Mouse (Mus musculus): ENCODE measurements around the gene Psmd6. TPM values are rescaled to one million over a fixed set of nuclear protein-coding genes. Genes with fewer than 3 reads are reported as not detected.

Gene Psmd6
- 100 to 1,000 TPM; 144 to 151 TPM for total RNA-seq (2021)
- long read RNA-seq, experiment 1, transcript Psmd6-201 (8 exons, 1,387 nt), result major isoform, 129 of 140 reads
- long read RNA-seq, experiment 1, partial matches to known transcripts, result 8 of 140 reads
- long read RNA-seq, experiment 1, other reads (novel, unspliced or antisense), result 3 of 140 reads
- long read RNA-seq, experiment 2, transcript Psmd6-201 (8 exons, 1,387 nt), result major isoform, 172 of 180 reads
- long read RNA-seq, experiment 2, partial matches to known transcripts, result 6 of 180 reads
- long read RNA-seq, experiment 2, other reads (novel, unspliced or antisense), result 2 of 180 reads

DNA sequence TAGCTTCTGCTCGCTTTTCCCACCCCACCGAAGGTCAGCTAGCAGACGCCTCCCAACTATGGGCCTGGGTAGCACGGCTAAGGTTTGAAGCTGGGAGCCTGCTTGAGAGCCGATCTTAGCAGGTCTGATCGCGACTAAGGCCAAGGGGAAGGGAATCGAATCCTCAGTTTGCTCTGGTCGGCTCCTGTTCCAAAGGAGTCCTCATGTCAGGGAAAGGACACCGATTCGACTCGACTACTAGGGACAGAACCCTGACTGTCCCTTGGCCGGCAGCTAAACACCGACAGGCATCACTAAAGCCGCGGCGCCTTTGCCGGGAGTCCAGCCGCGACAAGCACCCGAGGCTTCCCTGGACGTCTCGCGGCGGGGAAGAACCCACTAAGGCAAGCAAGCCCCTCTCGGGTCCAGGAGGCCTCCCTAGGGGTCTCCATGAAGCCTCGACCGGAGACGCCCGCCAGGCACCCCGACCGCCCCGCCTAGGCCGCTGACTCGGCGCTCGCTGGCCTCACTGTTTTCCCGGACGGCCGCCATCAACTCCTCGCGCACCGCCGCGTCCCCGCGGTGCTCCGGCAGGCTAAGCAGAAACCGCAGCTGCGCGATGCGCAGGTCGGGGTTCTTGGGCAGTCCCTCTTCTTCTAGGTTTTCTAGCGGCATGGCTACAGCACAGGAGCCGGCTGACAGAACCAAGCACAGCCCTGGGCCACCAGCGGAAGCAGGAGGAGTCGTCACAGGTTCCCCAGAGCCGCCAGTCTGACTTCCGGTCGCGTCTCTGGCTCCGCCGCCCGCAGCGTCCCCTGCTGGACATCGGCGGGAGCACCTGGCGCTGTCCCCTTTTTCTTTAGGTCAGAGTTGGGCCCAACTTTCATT is at the start of gene Psmd6:
TSS of gene Psmd6 (minus strand) at position 755 of the 867 bp plus-strand sequence.
- no peak; the same call in 1 of the 2 replicates for TF ChIP-seq CTCF (IDR thresholded peaks at IDR 0.05)
- peak within 1 kb of the TSS; percentile 93 for H3K27ac ChIP-seq
- peak within 1 kb of the TSS; percentile 98 for H3K4me3 ChIP-seq
- intact Hi-C loops (cut with DNase I), result loop anchor here (5.0 kb wide), 1 partner anchor 158 kb away; the partner anchor contains the start of genes Atxn7 and Thoc7
- DNase-seq, result peak; percentile 92

DNA sequence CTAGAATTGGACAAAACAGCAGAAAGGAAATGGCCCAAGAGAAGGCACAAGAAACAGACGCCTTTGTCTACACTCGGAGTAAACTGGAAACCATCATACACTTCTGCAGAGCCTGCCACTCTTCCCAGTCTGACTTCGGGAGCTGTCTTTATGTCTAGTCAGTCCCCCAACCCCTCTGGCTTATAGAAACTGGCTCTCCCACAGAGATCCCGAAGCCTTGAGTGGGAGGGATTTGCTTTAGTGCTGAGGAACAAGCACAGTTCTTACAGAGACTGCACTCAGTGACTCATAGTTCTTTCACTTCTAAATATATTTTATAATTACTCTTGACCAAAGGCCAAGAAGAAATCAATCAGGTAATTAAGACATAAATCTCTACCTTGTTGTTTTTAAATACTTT is 10.1 kb downstream of the Psmd6 start:
- no peak for TF ChIP-seq CTCF (IDR thresholded peaks at IDR 0.05)
- intact Hi-C loops (cut with DNase I), result no loop called here
- Histone ChIP-seq H3K27ac (no peak overlapping the region), H3K4me3 (no peak overlapping the region)
- DNase-seq, result no peak

DNA sequence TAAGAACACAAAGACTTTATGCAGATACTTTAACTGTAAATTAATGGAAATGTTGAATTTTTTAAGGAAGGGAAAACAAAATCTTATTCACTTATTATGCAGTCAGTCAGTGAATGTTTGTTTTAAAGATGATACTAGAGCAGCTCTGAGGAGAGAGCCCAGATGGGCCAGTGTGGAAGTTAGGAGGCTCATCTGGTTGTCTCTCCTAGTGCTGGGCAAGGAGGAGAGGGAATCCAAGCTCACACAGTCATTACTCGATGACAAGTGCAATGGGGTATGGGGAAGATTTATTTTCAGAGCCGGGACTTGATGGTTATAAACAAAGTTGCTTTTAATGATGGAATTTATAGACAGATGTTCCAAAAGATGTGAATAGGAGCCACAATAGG is 15.9 kb downstream of the Psmd6 start:
- intact Hi-C loops (cut with DNase I), result no loop called here
- no peak overlapping the region for H3K27ac ChIP-seq
- no peak for TF ChIP-seq CTCF (IDR thresholded peaks at IDR 0.05)
- DNase-seq, result no peak
- H3K4me3 ChIP-seq, result no peak overlapping the region

DNA sequence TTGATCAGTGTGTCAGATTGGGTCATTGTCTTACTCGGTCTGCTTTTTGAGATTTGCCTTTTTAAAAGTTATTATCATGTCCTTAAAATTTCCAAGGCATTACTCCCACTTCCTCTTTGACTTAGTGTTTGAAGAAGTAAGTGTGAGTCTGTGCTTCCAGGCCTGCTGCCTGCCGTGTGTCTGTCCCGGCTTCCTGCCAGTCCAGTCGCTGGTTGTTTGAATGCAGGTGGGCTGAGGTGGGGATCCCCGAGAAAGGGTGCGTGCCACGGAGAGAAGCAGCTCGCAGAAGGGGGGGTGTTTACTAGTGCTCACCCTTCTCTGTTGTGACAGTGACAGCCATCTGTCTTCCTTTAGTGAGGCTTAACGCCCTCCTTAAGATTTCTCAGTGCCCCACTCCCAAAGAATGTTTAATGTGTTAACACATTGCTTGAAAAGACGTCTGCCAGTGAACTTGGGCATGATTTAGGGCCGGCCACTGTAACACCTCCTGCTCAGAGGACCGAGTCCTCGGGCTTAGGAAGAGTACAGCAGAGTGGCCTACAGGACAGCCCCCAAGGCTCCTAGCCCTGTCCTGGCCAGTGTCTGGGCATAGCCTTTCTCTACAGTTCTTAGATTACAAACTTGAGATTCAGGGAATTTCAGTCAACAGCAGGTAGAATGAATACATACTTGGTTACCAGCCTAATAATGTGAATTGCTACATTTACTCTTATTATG is 16.4 kb downstream of the Psmd6 start:
- intact Hi-C loops (cut with DNase I), result no loop called here

DNA sequence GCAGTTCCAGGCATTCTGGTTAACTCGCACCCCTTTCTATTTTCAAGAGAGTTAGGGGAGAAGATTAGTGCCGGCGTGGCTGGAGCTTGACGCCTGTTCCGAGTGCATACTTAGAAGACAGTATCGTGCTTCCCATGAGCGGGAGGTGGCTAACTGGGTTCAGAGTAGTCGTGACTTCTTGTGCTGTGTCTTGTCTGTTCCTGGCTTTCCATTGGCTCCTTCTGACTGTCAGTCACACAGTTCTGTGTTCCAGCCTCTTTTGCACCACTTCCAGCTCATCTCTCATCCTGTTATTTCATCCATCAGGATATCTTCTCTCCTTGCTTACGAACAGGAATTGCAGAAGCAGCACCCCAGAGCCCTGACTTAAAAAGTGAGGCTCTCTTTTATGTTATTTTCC is 19.5 kb downstream of the Psmd6 start:
- DNase-seq, result no peak
- intact Hi-C loops (cut with DNase I), result no loop called here
- no peak for TF ChIP-seq CTCF (IDR thresholded peaks at IDR 0.05)
- H3K4me3 ChIP-seq, result no peak overlapping the region
- no peak overlapping the region for H3K27ac ChIP-seq

More for the DNA sequence above, 16.4 kb downstream of the Psmd6 start:
- H3K27ac ChIP-seq, result no peak overlapping the region
- TF ChIP-seq CTCF (IDR thresholded peaks at IDR 0.05), result no peak
- no peak for DNase-seq
- no peak overlapping the region for H3K4me3 ChIP-seq

DNA sequence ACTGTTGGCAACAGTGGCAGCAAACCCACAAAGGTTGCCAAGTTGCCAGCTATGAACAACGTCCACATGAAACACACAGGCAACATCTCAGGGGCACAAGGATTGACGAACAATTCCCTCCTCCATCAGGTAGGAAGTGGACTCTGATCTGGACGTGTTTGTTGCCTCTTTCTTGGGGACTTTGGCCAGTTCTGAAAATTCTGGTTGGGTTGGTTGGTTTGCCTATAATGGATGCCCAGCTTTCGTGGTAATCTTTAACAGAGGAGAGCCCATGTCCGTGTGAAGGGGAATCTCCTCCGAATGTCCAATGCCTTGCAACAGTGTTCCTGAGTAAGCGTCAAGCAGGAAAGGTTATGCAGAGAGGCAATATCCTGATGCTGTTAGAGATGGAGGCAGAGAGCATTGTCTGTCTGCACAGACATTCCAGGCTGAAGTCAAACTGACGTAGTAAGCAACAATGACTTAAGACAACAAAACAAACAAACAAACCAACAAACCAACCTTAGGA is 20.0 kb downstream of the Psmd6 start:
- no peak for TF ChIP-seq CTCF (IDR thresholded peaks at IDR 0.05)
- no peak for DNase-seq
- intact Hi-C loops (cut with DNase I), result no loop called here
- no peak overlapping the region for H3K4me3 ChIP-seq
- H3K27ac ChIP-seq, result no peak overlapping the region

DNA sequence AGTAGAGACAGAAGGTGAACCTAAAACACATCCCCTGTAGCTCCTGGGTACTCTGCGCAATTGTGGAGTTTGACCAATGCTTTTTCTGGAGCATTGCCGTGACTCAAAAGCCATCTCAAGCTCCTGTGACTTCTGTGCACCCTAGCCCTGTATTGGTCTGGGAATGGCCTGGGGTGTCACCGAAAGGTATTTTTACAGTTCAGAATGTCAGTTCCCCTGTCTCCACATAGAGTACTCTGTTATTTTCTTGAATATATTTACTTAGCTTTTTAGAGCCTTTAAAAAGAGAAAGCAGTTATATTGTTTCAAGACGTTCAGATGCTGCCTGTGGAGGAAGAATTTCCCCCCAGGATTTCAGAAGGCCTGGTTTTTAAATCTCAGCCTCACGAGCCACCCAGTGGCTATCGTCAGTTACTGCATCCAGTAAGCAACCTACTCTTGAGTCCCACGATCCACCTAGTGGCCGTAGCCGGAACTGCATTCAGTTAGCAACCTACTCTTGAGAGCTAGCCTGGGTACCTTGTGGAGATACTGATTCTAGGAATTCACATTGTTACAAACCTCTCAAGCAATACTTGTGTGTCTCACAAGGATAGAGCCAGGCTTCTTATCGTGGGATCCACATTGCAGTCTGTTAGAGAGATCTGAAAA is 22.3 kb downstream of the Psmd6 start:
- Histone ChIP-seq H3K27ac (0 out of 2 replicates have a peak overlapping the region, but pooled peaks have one; percentile 6), H3K4me3 (no peak overlapping the region)
- TF ChIP-seq CTCF (IDR thresholded peaks at IDR 0.05), result no peak; the same call in 1 of the 2 replicates
- intact Hi-C loops (cut with DNase I), result loop anchor here (5.0 to 10.0 kb wide), 4 partner anchors 46 to 744 kb away; partner anchors contain the start of genes Atxn7 and Thoc7
- peak; percentile 91 for DNase-seq

DNA sequence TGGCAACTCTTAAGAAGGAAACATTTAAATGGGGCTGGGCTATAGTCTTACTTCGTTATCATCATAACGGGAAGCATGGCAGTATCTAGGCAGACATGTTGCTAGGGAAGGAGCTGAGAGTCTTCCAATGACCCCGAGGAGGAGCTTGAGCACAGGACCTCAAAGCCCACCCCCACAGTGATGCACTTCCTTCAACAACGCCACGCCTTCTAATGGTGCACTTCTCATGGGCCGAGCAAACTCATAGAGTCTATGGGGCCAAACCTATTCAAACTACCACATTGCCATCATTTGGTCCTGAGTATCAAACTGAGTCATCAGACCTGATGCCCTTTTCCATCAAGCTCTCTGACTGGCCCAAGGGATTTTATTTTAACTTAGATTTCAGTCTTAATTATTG is 30.2 kb downstream of the Psmd6 start:
- no peak for TF ChIP-seq CTCF (IDR thresholded peaks at IDR 0.05)
- DNase-seq, result no peak
- intact Hi-C loops (cut with DNase I), result loop anchor here (10.0 kb wide), 1 partner anchor 736 kb away; no protein-coding TSS in a partner anchor
- H3K27ac ChIP-seq, result no peak overlapping the region
- no peak overlapping the region for H3K4me3 ChIP-seq

DNA sequence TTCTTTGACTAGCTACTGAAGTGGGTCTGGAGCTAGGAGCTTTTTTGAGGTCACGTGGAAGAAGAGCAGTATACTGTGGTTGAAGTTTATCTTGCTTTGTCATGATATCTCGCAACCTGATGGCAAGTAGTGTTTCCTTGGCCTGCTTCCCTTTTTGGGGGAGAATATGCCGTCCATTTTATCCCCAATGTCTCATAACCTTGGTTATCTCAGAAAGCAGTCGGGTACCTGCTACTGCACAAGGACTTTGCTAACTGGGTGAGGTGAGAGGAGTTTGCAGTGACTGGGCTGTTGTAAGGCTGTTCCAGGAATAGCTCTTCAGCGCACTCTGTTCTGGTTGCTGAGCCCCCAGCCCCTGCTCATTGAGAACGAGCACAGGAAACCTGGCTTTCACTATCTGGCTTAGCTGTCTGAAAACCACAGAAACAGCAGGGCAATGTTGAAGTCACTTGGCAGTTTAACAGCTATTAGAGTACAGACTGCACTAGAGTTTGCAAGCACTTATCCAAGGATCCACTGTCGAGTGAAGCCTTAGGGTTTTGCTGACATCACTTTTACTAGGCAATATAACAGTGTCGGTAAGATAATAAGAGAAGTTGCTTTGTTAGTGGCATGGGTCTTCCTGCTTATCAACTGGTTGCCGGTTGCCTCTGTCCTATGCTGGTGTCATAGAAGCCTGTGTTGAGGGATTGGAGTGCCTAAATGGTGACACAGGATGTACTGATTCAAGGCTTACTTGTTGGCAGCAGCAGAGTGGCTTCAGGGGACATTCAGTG is 32.6 kb downstream of the Psmd6 start:
- no peak overlapping the region for H3K4me3 ChIP-seq
- H3K27ac ChIP-seq, result peak overlapping the region; percentile 28; the same call in 1 of the 2 replicates
- no peak for TF ChIP-seq CTCF (IDR thresholded peaks at IDR 0.05)
- no peak for DNase-seq
- intact Hi-C loops (cut with DNase I), result no loop called here

DNA sequence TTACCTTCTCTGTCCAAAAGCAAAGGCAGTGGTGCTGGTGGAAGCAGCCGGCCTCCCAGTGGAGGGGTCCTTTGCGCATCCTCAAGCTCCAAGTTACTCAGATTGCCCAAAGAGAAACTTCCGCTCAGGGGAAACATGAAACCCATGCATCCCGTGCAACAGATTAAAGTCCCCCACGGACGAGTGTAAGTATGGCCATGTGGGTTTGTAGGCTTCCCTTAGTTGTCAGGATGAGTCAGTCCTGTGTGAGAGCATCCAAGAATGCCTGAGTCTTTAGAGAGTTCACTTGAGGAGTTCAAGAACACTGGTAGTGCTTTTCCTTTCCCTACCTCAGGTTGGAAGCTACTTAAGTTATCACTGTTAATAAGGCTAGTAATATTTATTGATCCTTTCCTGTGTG is 33.4 kb downstream of the Psmd6 start:
- intact Hi-C loops (cut with DNase I), result no loop called here
- Histone ChIP-seq H3K27ac (no peak overlapping the region), H3K4me3 (no peak overlapping the region)
- no peak for DNase-seq
- TF ChIP-seq CTCF (IDR thresholded peaks at IDR 0.05), result no peak

DNA sequence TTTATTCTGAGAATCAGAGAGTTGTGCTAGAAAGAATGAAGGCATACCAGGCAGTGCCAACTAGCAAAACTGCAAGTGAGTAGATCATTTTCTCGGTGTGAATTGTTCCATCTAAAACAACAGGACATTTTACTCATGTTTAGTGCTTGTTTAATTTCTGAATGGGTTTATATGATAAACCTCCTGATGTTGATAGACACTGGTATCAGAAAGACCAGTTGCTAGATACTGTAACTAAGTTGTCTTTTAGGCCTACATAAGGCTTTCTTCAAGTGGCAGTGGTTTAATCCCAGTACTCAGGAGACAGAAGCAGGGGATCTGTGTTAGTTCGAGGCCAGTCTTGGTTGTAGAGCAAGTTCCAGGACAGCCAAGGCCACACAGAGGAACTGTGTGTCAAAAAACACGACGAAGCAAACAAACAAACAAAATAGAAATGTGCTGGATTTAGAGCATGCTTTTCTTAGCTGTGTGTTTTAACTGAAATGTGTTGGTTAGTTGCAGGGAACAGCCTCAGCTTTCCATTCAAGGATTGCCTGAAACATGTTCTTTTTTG is 34.0 kb downstream of the Psmd6 start:
- intact Hi-C loops (cut with DNase I), result no loop called here
- Histone ChIP-seq H3K4me3 (no peak overlapping the region), H3K27ac (no peak overlapping the region)
- DNase-seq, result no peak
- TF ChIP-seq CTCF (IDR thresholded peaks at IDR 0.05), result no peak

All from gastrocnemius, adult 2 months (tissue).